Mouse (Mus musculus) liver, adult 2 months (tissue): ENCODE measurements around the gene Ushbp1.

Source experiments
- CTCF ChIP-seq: fragments of 200-500 bp; IDR thresholded peaks from 2 replicates; pipeline ENCODE4 v1.5.1; 2011; ENCODE audit warnings: low read depth, low read length, control low read depth
- POLR2A ChIP-seq: fragments of 200-500 bp; IDR thresholded peaks from 2 replicates; pipeline ENCODE4 v1.6.1; 2011; ENCODE audit warnings: low read length, control low read depth; ENCODE audit not compliant: insufficient read depth; ENCODE audit errors: extremely low read depth

DNA sequence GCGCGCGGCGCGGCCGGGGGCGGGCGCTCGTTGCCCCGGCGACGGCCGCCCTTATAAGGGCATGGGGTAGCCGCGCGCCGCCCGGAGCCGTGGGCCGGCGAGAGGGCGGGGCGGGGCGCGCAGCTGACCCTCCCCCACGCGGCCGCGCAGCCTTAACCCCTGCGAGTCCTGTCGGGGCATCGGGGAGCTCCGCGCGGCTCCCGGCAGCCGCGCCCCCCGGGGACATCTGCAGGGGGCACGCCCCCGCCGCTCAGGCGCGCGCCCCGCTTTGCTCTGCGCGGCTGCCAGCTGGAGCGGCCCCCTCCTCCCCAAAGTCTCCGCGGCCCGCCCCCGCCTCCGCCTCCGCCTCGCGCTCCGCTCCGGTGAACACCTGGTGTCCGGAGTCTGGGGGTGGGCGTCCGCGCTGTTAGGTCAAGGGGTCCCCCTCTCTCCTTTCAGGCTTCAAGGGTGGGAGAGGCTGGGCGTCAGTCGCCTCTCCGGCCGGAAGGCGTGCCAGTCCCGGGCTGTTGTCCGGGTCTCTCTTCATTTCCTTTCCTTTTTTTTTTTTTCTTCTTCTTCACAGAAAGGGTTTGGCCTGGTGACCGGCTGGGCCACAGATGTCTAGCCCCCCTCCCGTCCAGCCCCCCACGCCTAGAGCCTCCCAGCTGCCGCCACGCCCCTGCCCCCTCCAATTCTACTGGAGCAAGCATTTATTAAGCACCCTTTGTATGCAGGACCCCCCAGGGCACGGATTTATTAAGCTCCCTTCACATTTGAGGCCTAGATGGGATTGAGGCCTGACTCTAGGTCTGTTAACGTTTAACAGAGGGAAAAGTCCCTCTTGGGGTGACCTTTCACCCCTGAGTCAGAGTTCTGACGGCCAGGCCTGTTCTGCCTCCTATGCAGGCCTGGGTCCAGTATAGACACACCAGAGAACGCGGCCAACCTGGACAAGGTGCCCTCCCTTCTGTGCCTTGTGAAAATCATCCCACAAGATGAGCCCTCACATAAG lies 13.3 kb downstream of the Ushbp1 start:
- TF ChIP-seq CTCF (no peak), POLR2A (peak; percentile 57)
